Mouse (Mus musculus) embryo, embryonic 10.5 days (tissue): ENCODE data around the gene Vmn2r48.
"Not testable (repeated sequence)": the region's sequence is repeated elsewhere in the genome, so short reads cannot be mapped to it uniquely, and the experiment has no call there.

Source experiments
- DNase-seq: peaks from one replicate; pipeline ENCODE4 v3.0.0-alpha.2; 2015; ENCODE audit warnings: low spot score

Vmn2r48 gene

GRCm38 (mm10) chr7:9953485-9953884, at the start of gene Vmn2r48:
Gene Vmn2r48 (minus strand): TSS chr7:9953585.
- not testable (repeated sequence) for DNase-seq

DNA sequence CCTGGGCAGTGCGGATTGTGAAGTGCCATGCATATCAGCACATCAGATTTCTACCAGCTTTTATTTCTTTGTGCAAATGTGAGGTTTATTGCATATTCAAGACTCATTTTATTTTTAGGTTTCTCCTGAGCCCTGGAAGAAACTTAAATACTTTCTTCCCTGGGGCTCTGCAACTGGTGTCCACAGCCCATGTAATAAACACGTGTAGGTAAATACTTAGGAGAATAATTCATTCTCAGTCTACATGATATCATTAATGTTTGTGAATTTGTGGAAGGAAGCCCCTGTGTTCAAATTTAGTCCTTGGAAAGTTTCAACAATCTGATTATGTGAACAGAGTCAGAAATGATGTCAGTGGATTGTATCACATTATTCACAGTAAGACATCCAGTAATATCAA, 38.8 kb upstream of the Vmn2r48 start, which contains the start of gene Vmn2r49:
TSS of gene Vmn2r49 (minus strand) at position 101 of the 400 bp plus-strand sequence.
- DNase-seq, result not testable (repeated sequence)
